Mouse (Mus musculus): ENCODE data around the gene Sdsl.
"Not testable (repeated sequence)": the region's sequence is repeated elsewhere in the genome, so short reads cannot be mapped to it uniquely, and the experiment has no call there.

Sdsl gene

DNA sequence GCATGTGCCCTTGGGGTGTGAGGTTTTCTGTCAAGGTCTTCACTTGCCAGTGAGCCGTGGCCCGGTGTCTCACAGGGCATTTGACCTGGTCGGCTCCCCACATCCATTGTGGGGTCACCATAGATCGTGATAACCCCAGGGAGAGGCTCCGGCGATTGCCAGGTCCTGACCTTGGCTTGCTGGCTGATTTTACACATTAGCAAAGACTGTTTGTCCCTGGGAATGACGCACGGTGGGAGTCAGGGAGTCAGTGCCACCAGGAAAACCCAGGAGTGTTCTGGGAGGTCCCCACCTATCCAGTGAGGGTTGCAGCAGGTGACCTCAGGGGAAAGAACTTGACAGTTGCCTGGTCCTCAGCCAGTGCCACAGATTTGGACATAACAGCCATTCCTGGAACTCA, at the start of gene Sdsl:
Sdsl (minus strand) TSS at position 41 of the 400 bp plus-strand sequence.
- no peak for DNase-seq (ENCODE audit: low spot score in 2 of 2)

- DNase-seq (ENCODE audit: low spot score in 2 of 2): no peak
Measured at GRCm38 (mm10) chr5:120517552-120517951, 44.9 kb upstream of the Sdsl start.

- DNase-seq (ENCODE audit: low spot score in 2 of 2): no peak
Measured at GRCm38 (mm10) chr5:120516221-120516984, 43.8 kb upstream of the Sdsl start.

GRCm38 (mm10) chr5:120515451-120515850, 42.8 kb upstream of the Sdsl start:
- no peak for DNase-seq (ENCODE audit: low spot score in 2 of 2)

GRCm38 (mm10) chr5:120514754-120515153, 42.1 kb upstream of the Sdsl start:
- no peak for DNase-seq (ENCODE audit: low spot score in 2 of 2)

DNA sequence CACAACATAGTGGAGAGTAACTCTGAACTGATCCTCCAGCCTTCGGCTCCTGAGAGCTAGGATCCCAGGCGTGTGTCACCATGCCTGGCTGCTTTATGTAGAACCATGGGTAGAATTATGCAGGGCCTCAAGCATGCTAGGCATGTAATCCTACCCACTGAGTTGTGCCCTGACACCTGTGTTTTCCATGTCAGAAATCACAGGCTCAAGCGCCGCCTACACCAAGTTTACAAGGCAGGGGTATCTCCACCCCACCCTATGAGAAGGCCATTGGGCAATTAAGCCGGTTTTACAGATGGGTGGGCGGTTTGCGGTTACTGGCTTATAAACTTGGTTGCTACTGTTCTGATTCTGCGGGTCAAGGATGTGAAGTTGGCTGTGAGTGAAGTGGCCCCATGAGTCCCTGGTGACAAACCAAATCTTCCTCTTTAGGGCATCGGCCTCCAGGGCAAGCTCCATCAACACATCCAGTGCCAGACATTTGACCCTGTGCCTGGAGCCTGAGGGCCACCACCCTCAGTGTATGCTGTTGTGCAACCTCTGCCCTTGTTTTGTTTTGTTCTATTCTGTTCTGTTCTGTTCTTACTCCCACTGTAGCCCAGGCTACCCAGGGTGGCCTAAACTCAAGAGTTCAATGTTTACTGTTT, 41.5 kb upstream of the Sdsl start:
- DNase-seq (ENCODE audit: low spot score in 2 of 2): no peak

GRCm38 (mm10) chr5:120512911-120513555, 40.4 kb upstream of the Sdsl start:
- no peak for DNase-seq (ENCODE audit: low spot score in 2 of 2)

GRCm38 (mm10) chr5:120511643-120512220, 39.1 kb upstream of the Sdsl start:
- DNase-seq (ENCODE audit: low spot score in 2 of 2): no peak

- peak; percentile 76 to 80 for DNase-seq (ENCODE audit: low spot score in 2 of 2)
Measured at GRCm38 (mm10) chr5:120510982-120511642, 38.5 kb upstream of the Sdsl start, which contains the start of gene Slc8b1. Gene Slc8b1, plus strand, starts transcription at chr5:120511168.

DNA sequence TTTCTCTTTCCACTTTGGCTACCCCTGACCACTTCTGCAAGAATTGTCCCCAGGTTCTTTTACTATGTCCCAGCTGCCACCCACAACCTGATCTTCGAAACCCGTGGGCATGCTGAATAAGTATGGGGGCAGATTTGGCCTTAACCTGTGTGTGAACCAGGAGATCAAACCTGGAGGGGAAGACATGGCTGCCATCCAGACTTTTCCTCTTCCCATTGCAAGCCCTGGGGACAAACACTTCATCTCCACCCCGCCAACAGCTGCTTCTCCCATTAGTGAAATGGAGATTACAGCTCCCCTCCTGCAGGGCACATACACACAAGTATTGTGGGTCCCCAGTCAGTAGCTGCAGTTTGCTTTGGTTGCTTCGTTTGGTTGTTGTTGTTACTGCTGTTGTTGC, 34.7 kb upstream of the Sdsl start:
- no peak for DNase-seq (ENCODE audit: low spot score in 2 of 2)

GRCm38 (mm10) chr5:120506490-120506889, 33.9 kb upstream of the Sdsl start:
- DNase-seq (ENCODE audit: low spot score in 2 of 2): no peak

- DNase-seq (ENCODE audit: low spot score in 2 of 2): no peak
Measured at GRCm38 (mm10) chr5:120505781-120506180, 33.2 kb upstream of the Sdsl start.

DNA sequence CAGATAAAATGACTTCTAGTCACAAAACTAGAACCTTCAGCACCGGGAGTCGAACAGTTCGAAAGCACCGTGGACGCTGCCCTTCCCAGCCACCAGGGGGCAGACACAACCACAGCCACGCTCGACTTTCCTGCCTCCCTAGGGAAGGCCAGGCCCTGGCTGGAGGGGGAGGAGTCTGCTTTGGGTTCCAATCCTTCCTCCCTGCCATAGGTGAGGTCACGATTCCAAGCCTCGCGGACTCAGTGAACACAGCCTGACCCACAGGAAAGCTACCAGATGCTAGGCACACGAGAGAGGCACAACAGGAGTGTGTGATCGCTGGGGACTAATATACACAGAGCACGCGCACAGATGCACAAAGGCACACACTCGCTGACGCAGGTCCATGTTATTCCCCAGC, 32.8 kb upstream of the Sdsl start:
- peak; percentile 74 to 79 for DNase-seq (ENCODE audit: low spot score in 2 of 2)

- peak; percentile 74 to 75 for DNase-seq (ENCODE audit: low spot score in 2 of 2)
Measured at GRCm38 (mm10) chr5:120503144-120503795, 30.7 kb upstream of the Sdsl start, which contains the start of gene Plbd2. Gene Plbd2, minus strand, starts transcription at chr5:120503625.

DNA sequence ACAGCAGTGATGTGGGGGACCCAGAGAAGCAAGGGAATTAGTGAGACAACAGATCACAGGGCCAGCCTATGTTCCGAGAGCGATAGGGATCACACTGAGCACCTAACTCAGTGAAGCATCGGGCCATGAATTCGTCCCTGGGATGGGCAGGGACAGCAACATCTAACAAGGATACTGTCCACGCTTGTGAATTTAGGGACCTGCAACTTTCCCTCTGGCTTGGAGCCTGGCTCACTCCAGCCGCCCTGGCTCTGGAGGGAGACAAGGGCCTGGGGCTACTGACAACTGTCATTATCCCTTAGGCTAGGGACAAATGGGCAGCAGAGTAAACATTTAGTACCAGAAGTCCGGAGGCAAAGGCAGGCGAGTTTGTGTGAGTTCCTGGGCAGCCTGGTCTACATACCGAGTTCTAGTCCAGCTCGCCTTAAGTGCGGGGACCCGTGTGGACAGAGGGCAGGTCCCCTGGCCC, 30.1 kb upstream of the Sdsl start:
- DNase-seq (ENCODE audit: low spot score in 2 of 2): no peak

DNA sequence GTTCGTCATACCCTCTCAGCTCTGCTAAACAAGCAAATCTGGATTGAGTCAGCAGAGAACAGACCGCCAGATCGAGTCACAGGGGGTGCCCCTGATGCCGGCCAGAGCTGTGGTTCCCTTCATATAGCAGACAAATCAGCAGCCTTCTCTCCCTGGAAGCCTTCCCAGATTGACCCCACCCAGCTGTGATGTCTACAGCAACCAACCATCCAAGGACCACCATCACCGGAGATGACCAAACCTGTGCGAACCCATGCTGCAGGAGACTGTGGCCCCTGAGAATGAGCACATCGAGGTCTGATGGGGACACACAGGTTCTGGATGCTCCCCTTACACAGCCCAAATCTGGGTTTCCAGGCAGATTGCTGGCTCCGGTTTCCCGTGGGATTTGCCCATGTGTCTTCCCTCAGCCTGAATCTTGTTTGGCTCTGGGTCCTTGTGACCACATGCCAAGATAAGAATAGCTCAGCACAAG, 29.6 kb upstream of the Sdsl start:
- DNase-seq (ENCODE audit: low spot score in 2 of 2): peak; percentile 37 to 43

DNA sequence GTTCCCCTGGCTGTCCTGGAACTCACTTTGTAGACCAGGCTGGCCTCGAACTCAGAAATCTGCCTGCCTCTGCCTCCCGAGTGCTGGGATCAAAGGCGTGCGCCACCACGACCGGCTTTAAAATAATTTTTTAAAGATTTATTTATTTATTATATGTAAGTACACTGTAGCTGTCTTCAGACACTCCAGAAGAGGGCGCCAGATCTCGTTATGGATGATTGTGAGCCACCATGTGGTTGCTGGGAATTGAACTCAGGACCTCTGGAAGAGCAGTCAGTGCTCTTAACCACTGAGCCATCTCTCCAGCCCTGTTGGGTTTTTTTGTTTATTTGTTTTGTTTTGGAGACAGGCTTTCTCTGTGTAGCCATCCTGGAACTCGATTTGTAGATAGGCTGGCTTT, 28.0 kb upstream of the Sdsl start:
- not testable (repeated sequence) for DNase-seq (ENCODE audit: low spot score in 2 of 2)

GRCm38 (mm10) chr5:120499202-120499601, 26.6 kb upstream of the Sdsl start:
- DNase-seq (ENCODE audit: low spot score in 2 of 2): no peak

DNA sequence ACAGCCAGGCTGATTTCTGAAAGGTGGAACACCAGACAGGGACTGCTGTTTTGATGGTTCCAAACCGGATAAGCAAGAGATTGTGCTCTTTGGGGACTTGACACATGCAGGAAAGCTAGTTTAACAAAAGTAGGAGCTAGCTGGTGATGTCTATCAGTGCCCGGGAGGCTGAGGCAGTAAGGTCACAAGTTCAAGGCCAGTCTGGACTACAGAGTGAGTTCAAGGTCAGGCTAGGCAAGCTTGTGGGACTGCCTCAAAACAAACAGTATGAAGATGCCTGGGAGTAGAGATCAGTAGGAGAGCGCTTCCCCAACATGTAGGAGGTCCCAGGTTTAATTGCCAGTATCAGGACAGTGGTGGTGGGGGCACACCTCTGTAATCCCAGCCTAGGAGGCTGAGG, 24.5 kb upstream of the Sdsl start:
- DNase-seq (ENCODE audit: low spot score in 2 of 2): no peak

- no peak for DNase-seq (ENCODE audit: low spot score in 2 of 2)
Measured at GRCm38 (mm10) chr5:120495703-120496226, 23.2 kb upstream of the Sdsl start.
